Mouse (Mus musculus) adrenal gland, postnatal 4 days (tissue): Measurements from ENCODE around the gene Pcna. TPM values are rescaled to one million over a fixed set of nuclear protein-coding genes. Genes with fewer than 3 reads are reported as not detected.
"Not testable (repeated sequence)": the region's sequence is repeated elsewhere in the genome, so short reads cannot be mapped to it uniquely, and the experiment has no call there.

Experiments used
- DNase-seq, 2 experiments: peaks; one replicate each; pipeline ENCODE4 v3.0.0; 2021 to 2022; ENCODE audit warnings: low spot score in 2 of 2, mixed read lengths in 2 of 2
- long read RNA-seq, 2 experiments: library from polyadenylated mRNA; stranded (forward); transcript quantifications; one replicate each; pipeline ENCODE4 v2.0.0; 2021
- total RNA-seq, 2 experiments: library from RNA; stranded (reverse); gene quantifications; 2 replicates each; pipeline ENCODE4 v1.2.3; 2021

The Pcna gene
- 100 to 1,000 TPM; 141 to 161 TPM for total RNA-seq
- long read RNA-seq, experiment 1, transcript Pcna-201 (6 exons, 1,518 nt): major isoform, 73 of 90 reads
- long read RNA-seq, experiment 1, partial matches to known transcripts: 14 of 90 reads
- long read RNA-seq, experiment 1, other reads (novel, unspliced or antisense): 3 of 90 reads
- long read RNA-seq, experiment 2, transcript Pcna-201 (6 exons, 1,518 nt): major isoform, 101 of 120 reads
- long read RNA-seq, experiment 2, partial matches to known transcripts: 15 of 120 reads
- long read RNA-seq, experiment 2, other reads (novel, unspliced or antisense): 4 of 120 reads

GRCm38 (mm10) chr2:132252542-132253528, at the start of gene Pcna:
Pcna (minus strand) TSS chr2:132253314.
- DNase-seq: peak; percentile 84 to 93

- no peak for DNase-seq
These were observed 48.3 kb upstream of the Pcna start for GRCm38 (mm10) chr2:132301436-132301835.

- DNase-seq: no peak
These were observed 45.1 kb upstream of the Pcna start for GRCm38 (mm10) chr2:132298250-132298649.

- DNase-seq: no peak
These were observed 40.8 kb upstream of the Pcna start for GRCm38 (mm10) chr2:132293694-132294450.

- DNase-seq: no peak
These were observed 39.0 kb upstream of the Pcna start for GRCm38 (mm10) chr2:132292083-132292482.

- DNase-seq: no peak
These were observed 38.2 kb upstream of the Pcna start for GRCm38 (mm10) chr2:132291265-132291664.

GRCm38 (mm10) chr2:132290808-132291207, 37.7 kb upstream of the Pcna start:
- DNase-seq: no peak

- not testable (repeated sequence) for DNase-seq
These were observed 36.1 kb upstream of the Pcna start for GRCm38 (mm10) chr2:132289213-132289612.

- no peak for DNase-seq
These were observed 33.4 kb upstream of the Pcna start for GRCm38 (mm10) chr2:132286376-132287076.

- not testable (repeated sequence) for DNase-seq
These were observed 32.6 kb upstream of the Pcna start for GRCm38 (mm10) chr2:132285722-132286121.

- no peak for DNase-seq
These were observed 31.5 kb upstream of the Pcna start for GRCm38 (mm10) chr2:132284492-132285139.

GRCm38 (mm10) chr2:132283236-132284070, 30.3 kb upstream of the Pcna start:
- no peak for DNase-seq

GRCm38 (mm10) chr2:132282453-132283174, 29.5 kb upstream of the Pcna start:
- DNase-seq: no peak

- no peak for DNase-seq
These were observed 28.7 kb upstream of the Pcna start for GRCm38 (mm10) chr2:132281560-132282452.

GRCm38 (mm10) chr2:132280518-132281120, 27.5 kb upstream of the Pcna start:
- DNase-seq: no peak

GRCm38 (mm10) chr2:132279978-132280377, 26.9 kb upstream of the Pcna start:
- no peak for DNase-seq

- no peak for DNase-seq
These were observed 26.3 kb upstream of the Pcna start for GRCm38 (mm10) chr2:132279336-132279882.
